Mouse (Mus musculus): ENCODE results near the gene Agrp.
"Not testable (repeated sequence)": the region's sequence is repeated elsewhere in the genome, so short reads cannot be mapped to it uniquely, and the experiment has no call there.

Gene Agrp

DNA sequence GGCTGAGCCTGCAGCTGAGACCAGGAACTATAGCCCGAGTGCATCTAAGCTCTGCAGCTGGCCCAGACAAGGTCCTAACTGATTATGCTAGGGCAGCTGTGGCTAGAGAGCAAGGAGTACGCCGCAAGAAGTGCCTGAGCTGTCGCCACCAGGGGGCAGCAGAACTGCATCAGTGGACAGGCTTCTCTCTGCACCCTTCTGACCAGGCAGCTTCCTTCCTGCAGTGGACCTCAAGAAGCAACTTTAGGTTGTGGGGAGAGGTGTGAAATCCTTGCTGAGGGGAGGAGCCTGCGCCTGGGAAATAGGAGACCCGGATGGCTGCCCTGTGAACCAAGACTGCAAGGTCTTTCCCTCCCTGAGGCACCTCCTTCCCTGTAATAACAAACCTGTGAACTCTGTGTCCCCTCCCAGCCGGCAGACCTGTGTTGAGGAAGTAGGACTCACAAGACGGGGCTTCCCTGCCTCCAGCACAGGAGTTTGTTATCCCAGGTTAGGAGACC, 14.7 kb downstream of the Agrp start:
- peak; percentile 92 to 93 for DNase-seq (ENCODE audit: low spot score in 2 of 2)

DNA sequence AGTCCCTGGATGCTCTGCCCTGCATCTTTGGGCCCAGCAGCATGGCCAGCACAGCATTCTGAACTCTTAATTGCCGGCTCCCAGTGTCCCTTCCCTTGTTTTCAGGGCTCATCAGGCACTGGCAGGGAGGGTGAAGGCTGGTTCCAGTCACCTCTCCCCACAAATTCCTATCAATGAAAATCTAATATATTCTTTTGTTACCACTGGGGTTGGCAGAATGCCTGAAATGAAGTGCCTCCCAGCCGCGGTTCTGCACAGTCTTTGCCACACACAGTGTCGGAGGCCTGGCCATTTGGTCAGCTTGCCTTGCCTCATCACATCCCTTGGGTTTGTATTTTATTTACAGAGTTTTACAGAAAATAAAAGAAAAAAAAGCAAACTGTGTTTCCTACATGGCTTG, 15.4 kb downstream of the Agrp start:
- DNase-seq (ENCODE audit: low spot score in 2 of 2), result no peak

DNA sequence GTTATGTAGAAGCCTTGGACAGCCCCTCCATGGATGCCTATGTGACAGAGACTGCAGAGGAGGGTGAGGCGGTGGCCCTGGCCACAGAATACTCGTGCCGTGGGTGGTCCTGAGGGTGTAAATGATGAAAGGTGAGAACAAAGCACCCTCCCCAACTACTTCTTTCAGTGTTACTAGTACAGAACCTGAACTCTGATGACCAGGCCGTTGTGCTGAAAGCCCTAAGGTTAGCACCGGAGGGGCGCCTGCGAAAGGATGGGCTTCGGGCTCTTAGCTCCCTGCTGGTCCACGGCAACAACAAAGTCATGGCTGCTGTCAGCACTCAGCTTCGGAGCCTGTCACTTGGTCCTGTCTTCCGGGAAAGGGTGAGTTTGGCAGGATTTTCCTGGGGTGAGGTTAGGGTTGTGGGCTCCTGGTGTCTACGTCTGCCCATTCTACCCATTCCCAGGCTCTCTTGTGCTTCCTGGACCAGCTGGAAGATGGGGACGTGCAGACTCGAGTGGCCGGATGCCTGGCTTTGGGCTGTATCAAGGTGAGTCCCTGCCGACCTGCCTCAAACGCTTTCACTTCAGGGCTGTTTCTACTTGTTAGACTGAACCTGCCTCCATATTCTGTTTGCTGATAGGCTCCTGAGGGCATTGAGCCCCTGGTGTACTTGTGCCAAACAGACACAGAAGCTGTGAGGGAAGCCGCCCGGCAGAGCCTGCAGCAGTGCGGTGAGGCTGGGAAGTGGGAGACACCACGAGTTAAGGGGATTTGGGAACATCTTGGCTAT, 16.1 kb downstream of the Agrp start:
- no peak for DNase-seq (ENCODE audit: low spot score in 2 of 2)

DNA sequence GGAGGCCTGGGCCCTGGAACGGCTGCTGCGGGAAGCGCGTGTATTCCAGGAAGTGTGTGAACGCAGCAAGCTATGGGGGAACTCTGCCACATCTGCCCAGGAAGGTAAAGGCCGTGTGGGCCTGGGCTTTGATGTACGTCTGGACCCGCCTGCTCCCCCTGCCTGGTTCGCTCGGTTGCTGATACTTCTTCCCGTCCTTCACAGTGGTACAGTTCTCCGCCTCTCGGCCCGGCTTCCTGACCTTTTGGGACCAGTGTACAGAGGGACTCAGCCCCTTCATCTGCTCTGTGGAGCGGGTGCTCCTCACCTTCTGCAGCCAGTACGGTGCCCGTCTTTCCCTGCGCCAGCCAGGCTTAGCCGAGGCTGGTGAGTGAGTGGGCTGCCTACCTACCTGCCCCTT, 17.0 kb downstream of the Agrp start:
- no peak for DNase-seq (ENCODE audit: low spot score in 2 of 2)

- no peak for DNase-seq (ENCODE audit: low spot score in 2 of 2)
Observed at GRCm38 (mm10) chr8:105618892-105619591, 18.2 kb downstream of the Agrp start.

DNA sequence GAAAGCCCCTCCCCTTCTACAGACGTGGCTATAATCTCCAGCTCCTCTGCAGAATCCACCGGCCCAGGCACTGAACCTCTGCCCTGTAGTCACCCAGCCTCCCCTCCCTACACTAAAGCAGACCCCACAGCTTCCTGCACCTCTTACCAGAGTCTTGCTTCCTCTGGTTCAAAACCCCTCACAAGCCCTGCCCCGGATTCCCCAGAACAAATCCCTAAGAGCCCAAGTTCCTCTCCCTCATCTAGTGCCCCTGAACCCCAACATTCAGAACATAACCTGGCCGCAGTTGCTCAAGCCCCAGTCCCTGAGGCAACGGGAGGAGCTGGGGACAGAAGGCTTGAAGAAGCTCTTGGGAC, 18.9 kb downstream of the Agrp start:
- DNase-seq (ENCODE audit: low spot score in 2 of 2), result no peak

DNA sequence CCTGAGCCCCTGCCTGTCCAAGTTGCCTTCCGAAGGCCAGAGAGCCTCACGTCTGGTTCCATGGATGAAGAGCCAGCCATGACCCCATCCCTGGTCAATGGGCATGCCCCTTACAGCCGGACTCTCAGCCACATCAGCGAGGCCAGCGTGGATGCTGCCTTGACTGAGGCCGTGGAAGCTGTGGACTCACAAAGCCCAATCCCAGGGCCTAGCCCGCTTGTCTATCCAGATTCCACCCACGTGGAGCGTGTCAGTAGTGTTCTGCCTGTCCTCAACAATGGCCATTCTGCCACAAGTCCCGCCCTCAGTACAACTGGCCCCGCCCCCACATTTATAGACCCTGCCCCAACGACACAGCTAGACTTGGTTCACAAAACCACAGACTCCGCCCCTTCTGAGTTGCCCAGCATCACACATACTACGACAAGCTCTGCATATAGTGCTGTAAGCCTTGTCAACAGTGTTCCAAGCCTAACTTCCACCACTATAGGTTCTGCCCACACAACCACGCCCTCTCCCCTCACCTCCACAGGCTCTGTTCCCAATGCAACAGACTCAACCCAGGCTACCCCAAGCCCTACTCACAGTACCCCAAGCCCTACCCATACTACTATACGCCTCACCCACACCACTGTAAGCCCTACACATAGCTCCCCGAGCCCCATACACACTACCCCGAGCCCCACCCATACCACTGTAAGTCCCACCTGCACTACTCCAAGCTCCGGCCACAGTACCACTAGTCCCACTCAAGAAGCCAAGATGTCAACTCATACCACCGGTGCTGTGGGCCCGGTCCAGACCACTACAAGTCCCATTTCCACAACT, 19.5 kb downstream of the Agrp start:
- no peak for DNase-seq (ENCODE audit: low spot score in 2 of 2)

DNA sequence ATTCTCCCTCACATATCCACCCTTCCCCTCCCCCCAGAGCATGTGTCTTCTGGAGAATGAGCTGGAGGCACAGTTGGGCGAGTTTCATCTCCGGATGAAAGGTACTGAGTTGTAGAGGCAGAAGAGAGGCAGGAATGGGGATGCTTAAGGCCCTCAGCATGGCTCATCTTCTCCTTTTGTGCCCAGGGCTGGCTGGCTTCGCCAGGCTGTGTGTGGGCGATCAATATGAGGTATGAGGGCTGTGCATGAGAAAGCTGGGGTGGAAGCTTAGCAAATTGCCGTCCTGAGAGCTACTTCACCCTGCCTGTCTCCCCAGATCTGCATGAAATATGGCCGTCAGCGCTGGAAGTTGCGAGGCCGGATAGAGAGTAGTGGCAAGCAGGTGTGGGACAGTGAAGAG, 21.3 kb downstream of the Agrp start:
- no peak for DNase-seq (ENCODE audit: low spot score in 2 of 2)

- peak; percentile 39 to 67 for DNase-seq (ENCODE audit: low spot score in 2 of 2)
Observed at GRCm38 (mm10) chr8:105613830-105614511, 23.2 kb downstream of the Agrp start.

- peak; percentile 56 to 69 for DNase-seq (ENCODE audit: low spot score in 2 of 2)
Observed at GRCm38 (mm10) chr8:105613037-105613436, 24.2 kb downstream of the Agrp start.

DNA sequence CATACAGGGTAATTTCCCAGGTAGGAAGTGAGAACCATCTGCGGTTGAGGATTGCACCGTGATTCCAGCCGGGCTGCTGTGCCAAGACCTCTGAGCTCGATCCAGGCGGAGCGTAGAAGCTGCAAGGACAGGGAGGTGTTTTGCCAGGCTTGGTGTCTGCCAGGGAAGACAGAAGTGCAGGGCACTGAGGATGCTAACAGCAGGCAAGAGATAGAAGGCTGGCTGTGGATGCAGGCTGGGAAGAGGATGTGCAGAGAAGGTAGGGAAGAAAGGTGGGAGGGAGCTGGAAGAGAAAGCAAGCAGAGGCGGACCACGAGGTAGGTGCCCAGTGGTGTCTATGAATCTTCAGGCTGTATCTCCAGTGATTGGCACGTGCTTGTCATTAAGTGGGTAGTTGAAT, 25.4 kb downstream of the Agrp start:
- DNase-seq (ENCODE audit: low spot score in 2 of 2), result no peak

DNA sequence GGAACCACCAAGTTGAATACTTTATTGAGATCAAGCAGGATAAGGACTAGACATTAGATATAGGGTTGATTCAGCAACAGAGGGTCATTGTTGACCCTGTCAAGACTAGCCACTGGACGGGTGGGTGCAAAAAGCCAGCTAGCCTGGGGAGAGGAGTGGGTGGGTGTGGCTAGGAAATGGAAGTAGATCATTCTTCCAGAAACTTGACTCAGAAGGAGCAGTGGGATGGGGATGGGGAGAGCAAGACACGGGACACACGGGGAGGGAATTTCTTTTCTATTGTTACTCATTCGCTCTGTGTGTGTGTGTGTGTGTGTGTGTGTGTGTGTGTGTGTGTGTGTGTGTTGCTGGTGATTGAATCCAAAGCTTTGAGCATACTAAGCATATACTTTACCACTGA, 27.4 kb downstream of the Agrp start:
- DNase-seq (ENCODE audit: low spot score in 2 of 2), result no peak

DNA sequence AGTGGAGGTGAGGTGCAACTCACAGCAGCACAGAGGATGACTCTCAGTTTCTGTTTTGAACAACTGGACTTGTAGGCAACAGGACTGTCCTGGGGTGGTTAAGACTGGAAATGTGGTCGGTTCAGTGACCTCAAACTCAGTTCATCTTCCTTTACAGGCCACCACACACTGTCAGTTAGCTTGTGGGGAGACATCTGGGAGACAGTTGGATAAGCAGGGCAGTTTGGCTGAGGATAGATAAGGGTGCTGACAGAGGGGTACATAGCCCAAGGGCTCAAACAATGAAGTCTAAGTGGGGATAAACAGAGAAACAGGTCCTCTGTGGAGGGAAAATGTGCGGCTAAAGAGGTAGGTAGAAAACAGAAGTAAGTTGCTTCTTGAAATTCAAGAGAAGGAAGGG, 27.8 kb downstream of the Agrp start:
- no peak for DNase-seq (ENCODE audit: low spot score in 2 of 2)

DNA sequence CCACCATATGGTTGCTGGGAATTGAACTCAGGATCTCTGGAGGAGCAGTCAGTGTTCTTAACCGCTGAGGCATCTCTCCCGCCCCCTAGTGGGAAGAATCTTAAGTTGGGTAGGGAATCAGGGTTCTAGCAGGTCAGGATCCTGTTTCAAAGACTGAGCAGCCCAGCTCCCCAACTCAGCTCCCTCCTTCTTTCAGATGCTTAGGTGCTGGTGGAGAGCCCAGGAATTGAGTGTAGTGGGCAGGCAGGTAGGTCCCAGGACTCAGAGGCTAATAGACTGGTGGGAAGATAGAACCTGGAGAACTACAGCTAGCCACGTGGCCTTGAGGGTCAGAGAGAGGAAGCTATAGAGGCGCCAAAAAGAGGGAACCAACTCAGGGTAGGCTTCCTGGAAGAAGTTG, 29.5 kb downstream of the Agrp start:
- DNase-seq (ENCODE audit: low spot score in 2 of 2), result no peak

DNA sequence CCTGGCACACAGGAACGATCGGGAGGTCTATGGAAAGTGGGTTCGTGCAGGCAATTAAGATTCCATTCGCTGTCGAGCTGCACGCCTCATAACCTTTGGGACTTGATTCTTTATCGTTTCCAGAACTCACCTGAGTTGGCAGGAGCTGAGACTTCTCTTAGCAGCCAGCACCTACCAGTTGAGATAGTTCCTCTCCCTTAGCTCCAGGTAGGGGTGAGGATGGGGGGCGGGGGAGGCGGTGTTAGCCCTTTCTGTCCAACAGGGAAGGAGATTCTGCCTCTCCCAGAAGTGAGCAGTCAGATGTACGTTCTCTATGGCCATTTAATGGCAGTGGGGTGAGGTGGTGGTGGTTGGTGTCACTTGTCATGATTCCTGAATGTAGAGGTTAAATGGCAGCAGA, 30.1 kb downstream of the Agrp start:
- DNase-seq (ENCODE audit: low spot score in 2 of 2), result no peak

- peak; percentile 27 to 74 for DNase-seq (ENCODE audit: low spot score in 2 of 2)
Observed at GRCm38 (mm10) chr8:105606189-105607023, 30.8 kb downstream of the Agrp start.

DNA sequence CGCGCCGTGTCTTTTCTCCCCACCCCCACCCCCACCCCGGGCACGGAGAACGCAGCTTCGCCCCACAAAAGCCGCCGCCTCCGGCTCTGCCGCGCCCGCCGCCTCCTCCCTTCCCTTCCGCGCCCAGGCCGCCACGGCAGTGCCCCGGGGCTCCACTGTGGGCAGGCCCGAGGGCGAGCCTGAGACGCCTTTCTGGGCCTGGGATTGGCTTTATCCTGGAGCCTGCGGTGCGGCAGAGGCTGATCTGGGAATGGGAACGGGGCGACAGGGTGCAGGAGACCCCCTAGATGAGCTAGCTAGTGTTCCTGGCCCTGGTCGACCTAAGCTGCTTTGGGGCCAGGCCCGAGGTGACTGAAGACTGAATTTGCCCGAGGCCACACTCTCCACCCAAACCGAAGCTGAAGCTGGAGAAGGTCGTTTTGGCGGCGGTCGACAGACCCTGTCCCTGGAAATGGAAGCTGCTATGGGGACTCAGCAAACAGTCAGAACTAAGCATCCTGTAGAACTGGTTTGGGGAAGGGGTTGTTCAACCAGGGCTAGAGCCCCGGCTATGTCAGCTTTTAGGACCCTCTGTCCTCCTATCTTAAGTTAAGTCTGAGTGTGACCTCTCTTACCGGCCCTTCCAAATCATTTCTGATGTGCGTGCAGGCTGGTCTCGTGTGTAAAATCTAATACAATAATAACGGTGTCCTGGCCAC, 31.6 kb downstream of the Agrp start:
- DNase-seq (ENCODE audit: low spot score in 2 of 2), result peak in 1 of 2 experiments; percentile 44

- DNase-seq (ENCODE audit: low spot score in 2 of 2), result peak; percentile 67 to 75
Observed at GRCm38 (mm10) chr8:105604804-105605381, 32.3 kb downstream of the Agrp start, which contains the start of gene Ripor1. TSS of gene Ripor1 (plus strand) at chr8:105605255.

- DNase-seq (ENCODE audit: low spot score in 2 of 2), result not testable (repeated sequence)
Observed at GRCm38 (mm10) chr8:105602540-105602939, 34.7 kb downstream of the Agrp start.

- DNase-seq (ENCODE audit: low spot score in 2 of 2), result no peak
Observed at GRCm38 (mm10) chr8:105601301-105601700, 35.9 kb downstream of the Agrp start.
